Mouse (Mus musculus) heart, postnatal 10 days (tissue): ENCODE measurements around the gene Tomm70a. TPM values are rescaled to one million over a fixed set of nuclear protein-coding genes. Genes with fewer than 3 reads are reported as not detected.
A peak's percentile ranks its signal among the peaks of the same experiment; 100 is the strongest.

Experiments used
- DNase-seq, 2 experiments: peaks; one replicate each; pipeline ENCODE4 v3.0.0; 2021
- intact Hi-C: fragments of 180-260 bp; cut with DNase I; formaldehyde crosslinking; loops from one replicate; pipeline ENCODE4 v1.15.1; 2025
- total RNA-seq, 2 experiments: library from RNA; stranded (reverse); gene quantifications; 2 replicates each; pipeline ENCODE4 v1.2.3; 2021

Tomm70a gene
- total RNA-seq, result 10 to 100 TPM; 56.7 to 58.4 TPM

- peak; percentile 96 for DNase-seq
- intact Hi-C loops, result loop anchor here (5.0 kb wide), 1 partner anchor 476 kb away; no protein-coding TSS in a partner anchor
These were observed at the start of gene Tomm70a for GRCm38 (mm10) chr16:57120913-57121815. TSS of gene Tomm70a (plus strand) at chr16:57121703.

- intact Hi-C loops, result no loop called here
- DNase-seq, result peak in 1 of 2 experiments; percentile 1
These were observed 45.5 kb upstream of the Tomm70a start for GRCm38 (mm10) chr16:57075986-57076385.

- DNase-seq, result no peak
- intact Hi-C loops, result no loop called here
These were observed 41.9 kb upstream of the Tomm70a start for GRCm38 (mm10) chr16:57079577-57079976.

DNA sequence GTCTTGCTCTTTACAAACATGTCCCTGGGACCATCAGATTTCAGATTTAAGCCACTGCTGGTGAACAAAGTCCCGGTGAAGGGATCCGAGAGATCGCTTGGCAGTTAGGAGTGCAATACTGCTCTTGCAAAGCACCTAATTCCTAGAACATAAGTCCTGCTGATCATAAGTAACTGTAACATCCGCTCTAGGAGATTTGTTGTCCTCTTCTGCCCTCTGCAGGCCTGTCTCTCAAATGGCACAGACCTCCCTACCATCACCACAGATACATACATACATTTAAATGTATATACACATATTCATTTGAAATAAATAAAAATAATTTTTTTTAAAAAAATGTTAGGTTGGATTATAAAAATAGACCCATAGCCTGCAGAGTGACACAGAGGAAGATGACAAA, 29.0 kb upstream of the Tomm70a start:
- peak; percentile 51 to 66 for DNase-seq
- intact Hi-C loops, result loop anchor here (1.0 to 10.0 kb wide), 3 partner anchors 170 to 321 kb away; no protein-coding TSS in a partner anchor

DNA sequence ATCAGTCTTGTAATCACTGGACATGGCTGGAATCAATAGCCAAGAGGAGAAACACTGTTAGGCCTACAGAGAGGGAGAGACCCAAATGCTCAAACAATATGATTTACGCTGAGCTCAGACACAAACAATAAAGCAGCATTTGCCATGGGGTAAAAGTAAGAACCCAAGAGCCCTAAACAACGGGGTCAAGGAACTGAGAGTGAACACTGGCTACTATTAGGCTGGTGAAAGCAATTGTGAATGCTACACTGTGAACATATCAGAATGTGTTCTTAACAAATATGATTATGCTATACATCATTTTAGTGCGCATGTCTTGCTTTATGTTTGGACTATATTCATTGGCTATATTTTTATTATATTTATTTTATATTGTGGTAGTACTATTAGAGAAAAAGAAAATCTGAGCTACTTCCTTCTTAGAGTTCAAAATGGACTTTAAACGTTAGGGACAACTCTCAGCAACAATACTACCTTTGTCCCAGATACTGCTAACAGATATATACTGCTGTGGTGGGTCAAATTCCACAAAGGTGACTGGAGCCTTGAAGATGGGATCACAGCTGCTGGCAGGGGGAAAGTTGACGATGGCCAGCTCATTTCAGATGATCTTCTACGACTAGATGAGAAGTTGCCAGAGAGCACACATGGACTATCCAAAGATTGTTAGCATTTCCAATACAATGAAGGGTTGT, 28.4 kb upstream of the Tomm70a start:
- intact Hi-C loops, result loop anchor here (1.0 to 10.0 kb wide), 3 partner anchors 171 to 322 kb away; no protein-coding TSS in a partner anchor

DNA sequence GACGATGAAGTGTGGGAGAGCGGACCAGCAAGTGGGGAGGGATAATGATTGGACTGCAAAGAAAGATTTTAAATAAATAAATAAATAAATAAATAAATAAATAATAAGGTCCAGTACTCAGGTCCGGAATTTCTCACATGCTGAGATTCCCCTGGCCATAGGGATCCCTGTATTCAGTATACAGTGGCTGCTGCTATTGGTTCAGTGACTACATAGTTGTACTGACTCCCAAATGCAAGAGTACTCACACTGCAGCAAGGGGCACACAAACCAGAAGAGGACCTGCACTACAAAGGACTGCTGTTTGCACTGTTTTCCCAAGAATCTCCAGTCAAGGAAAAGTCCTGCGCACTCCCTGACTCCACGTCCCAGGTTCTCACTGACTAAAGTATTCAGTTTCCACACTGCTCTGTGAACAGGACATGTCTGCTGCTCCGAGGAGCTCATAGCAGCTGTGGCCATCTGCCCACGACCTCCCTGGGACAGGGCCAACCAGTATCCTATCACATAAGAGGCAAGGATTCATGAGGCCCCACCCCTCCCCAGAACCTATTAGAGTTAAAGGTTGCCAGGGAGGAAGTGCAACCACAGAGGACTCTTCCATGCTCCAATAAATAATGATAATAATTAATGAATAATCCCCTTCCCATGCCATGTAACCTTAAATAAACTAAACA, 22.9 kb upstream of the Tomm70a start:
- no peak for DNase-seq
- intact Hi-C loops, result loop anchor here (10.0 kb wide), 1 partner anchor 294 kb away; no protein-coding TSS in a partner anchor

More for the DNA sequence above, 28.4 kb upstream of the Tomm70a start:
- DNase-seq, result no peak

- intact Hi-C loops, result loop anchor here (10.0 kb wide), 1 partner anchor 295 kb away; no protein-coding TSS in a partner anchor
- no peak for DNase-seq
These were observed 21.8 kb upstream of the Tomm70a start for GRCm38 (mm10) chr16:57099572-57100237.

DNA sequence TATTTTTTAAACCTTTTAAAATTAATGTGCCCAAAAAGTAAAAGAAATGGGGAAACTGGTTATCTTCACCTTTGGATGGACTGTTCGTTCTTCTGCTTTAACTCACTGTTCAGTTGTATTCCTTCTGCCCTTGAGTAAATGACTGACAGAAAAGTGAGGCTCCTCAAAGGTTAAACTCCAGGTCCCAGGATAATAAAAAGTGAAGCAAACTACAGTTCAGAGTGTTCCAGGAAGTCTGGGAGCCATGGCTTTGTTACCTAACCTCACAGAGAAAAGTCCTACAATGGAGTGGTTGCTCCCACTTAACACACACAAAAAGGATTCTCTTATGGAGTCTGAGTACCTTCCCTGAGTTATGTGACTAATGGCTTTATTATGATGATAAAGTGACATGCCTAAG, 20.3 kb upstream of the Tomm70a start:
- no peak for DNase-seq
- intact Hi-C loops, result no loop called here

- intact Hi-C loops, result no loop called here
These were observed 15.1 kb upstream of the Tomm70a start for GRCm38 (mm10) chr16:57106185-57106960.

GRCm38 (mm10) chr16:57116066-57116465, 5.4 kb upstream of the Tomm70a start:
- intact Hi-C loops, result loop anchor here (2.0 kb wide), 1 partner anchor 51 kb away; the partner anchor contains the start of gene Nit2
- DNase-seq, result no peak

More at GRCm38 (mm10) chr16:57106185-57106960, 15.1 kb upstream of the Tomm70a start:
- no peak for DNase-seq

- no peak for DNase-seq
- intact Hi-C loops, result loop anchor here (2.0 kb wide), 1 partner anchor 49 kb away; the partner anchor contains the start of gene Nit2
These were observed 3.9 kb upstream of the Tomm70a start for GRCm38 (mm10) chr16:57117562-57117961.

- DNase-seq, result no peak
- intact Hi-C loops, result loop anchor here (5.0 kb wide), 1 partner anchor 475 kb away; no protein-coding TSS in a partner anchor
These were observed 413 bp downstream of the Tomm70a start for GRCm38 (mm10) chr16:57121816-57122415.

DNA sequence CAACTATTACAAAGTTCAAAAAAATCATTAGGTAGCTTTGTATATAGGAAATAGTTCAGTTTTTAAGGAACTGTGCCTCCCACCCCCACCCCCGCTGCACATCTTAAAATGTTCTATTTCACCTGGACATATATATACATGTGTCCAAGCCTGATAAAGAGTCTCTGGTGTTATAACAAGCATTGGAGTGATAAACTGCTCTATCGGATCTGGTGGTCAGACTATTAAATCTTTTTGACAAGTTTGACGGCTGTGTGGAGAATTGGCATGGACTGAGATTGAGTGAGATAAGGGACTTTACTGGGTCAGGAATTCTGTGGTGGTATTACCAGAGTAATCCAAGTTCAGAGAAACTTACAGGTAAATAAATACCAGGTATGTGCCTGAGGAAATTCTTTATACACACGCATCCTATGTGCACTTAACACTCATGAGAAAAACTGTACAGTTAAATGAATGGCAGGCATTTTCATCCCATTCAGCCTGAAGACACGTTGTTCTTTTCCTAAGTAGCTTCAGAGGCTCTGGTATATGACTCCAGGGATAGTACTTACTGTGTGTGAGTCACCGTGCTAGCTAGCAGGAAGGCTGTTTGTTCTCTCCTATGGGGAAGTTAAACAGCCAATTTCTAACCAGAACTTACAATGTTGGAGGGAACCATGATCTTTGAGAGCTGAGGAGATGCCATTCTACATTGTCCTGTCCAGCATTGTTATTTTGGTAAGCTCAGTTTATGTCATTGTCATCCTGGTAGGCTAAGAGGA, 1.4 kb downstream of the Tomm70a start:
- DNase-seq, result no peak
- intact Hi-C loops, result loop anchor here (5.0 kb wide), 1 partner anchor 474 kb away; no protein-coding TSS in a partner anchor

- DNase-seq, result no peak
- intact Hi-C loops, result no loop called here
These were observed 4.8 kb downstream of the Tomm70a start for GRCm38 (mm10) chr16:57126268-57126667.

- no peak for DNase-seq
- intact Hi-C loops, result no loop called here
These were observed 6.3 kb downstream of the Tomm70a start for GRCm38 (mm10) chr16:57127825-57128224.

DNA sequence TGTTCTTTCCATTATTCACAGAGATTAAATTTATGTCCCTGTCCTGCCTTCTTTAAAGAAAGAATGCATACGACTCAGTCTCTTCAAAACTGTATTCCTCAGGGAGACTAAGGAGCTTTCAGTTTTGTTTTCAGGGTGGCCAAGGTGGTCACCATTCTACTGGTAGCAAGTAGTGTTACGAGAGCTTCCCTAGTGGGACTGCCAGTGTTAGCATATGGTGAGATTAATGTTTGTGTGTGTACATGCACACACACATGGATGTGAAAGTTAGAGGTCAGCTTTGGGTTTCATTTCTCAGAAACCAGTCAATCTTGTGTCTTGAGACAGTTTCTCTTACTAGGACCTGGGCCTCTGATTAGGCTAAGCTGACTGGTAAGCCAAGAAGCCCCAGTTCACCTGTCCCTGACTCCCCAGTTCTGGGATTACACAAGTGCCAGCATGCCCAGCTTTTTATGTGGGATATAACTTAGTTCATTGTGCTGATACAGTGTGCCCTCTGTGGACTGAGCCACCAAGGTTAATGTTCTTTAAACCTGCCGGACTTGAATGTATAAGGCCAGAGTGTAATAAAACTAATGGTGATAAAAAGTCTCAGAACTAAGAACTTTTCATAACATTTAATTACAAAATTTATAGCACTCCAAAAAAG, 9.4 kb downstream of the Tomm70a start:
- intact Hi-C loops, result no loop called here

DNA sequence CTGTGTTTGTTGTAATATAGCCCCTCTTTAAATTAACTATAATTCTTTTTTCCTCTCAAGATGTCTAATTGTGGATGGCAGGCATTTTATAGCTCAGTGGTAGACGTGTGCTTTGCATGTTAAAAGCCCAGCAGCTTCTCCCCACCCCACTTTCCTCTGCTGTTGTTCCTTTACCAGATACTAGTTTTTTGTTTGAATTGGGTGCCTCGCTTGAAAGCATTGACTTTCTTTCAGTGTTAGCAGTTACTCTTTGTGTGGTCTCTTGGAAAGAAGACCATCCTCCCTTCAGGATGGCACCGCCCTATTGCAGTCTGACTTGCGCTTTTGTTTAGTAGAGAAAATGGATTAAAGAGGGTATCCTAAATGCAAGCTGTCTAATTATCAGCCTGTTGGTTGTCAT, 10.0 kb downstream of the Tomm70a start:
- intact Hi-C loops, result no loop called here

More for the DNA sequence above, 9.4 kb downstream of the Tomm70a start:
- DNase-seq, result no peak

More for the DNA sequence above, 10.0 kb downstream of the Tomm70a start:
- no peak for DNase-seq
